Mouse (Mus musculus): ENCODE results near the gene Letmd1. TPM values are rescaled to one million over a fixed set of nuclear protein-coding genes. Genes with fewer than 3 reads are reported as not detected.
"Not testable (repeated sequence)": the region's sequence is repeated elsewhere in the genome, so short reads cannot be mapped to it uniquely, and the experiment has no call there.

Gene Letmd1
- 10 to 100 TPM; 60.7 to 60.8 TPM for total RNA-seq (2021)

- peak; percentile 89 to 93 for DNase-seq (ENCODE audit: low spot score in 2 of 2)
- intact Hi-C loops (cut with DNase I): loop anchor here (5.0 to 10.0 kb wide), 3 partner anchors 214 to 446 kb away; no protein-coding TSS in a partner anchor
These were observed at the start of gene Letmd1 for GRCm38 (mm10) chr15:100468295-100469188. Gene Letmd1, plus strand, starts transcription at chr15:100469023.

GRCm38 (mm10) chr15:100419311-100419710, 49.5 kb upstream of the Letmd1 start:
- intact Hi-C loops (cut with DNase I): no loop called here
- DNase-seq (ENCODE audit: low spot score in 2 of 2): no peak

GRCm38 (mm10) chr15:100419901-100420745, 48.7 kb upstream of the Letmd1 start:
- no peak for DNase-seq (ENCODE audit: low spot score in 2 of 2)
- intact Hi-C loops (cut with DNase I): no loop called here

DNA sequence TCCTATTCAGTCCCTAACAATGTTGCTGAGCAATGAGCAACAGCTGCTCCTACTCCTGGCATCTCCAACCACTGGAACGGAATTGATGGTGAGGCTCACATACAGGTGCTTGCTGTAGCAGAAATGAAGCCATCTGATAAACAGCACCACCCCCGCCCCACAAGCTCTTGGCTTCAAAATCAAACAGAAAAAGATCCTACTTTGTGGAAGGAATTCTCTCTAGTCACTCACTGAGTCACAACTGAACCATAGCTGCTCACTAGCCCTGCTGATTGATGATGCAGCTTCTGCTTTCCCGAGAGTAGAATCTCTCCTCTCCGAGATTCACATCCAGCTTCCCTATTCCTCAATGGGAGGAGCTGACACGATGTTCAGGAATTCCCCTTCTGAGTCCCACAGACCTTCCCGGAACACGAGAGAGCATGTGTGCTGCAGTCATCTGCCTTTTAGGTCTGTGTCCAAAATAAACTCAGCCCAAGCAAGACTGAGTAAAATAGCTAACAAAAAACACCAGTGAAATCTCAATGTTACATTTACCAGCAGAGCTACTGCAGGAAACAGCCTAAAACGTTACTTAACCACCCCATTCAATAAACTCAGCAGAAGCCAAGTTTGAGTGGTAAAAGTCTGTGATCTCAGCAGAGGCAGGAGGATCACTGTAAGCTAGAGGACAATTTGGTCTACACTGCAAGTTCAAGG, 47.6 kb upstream of the Letmd1 start:
- no peak for DNase-seq (ENCODE audit: low spot score in 2 of 2)
- intact Hi-C loops (cut with DNase I): no loop called here

- intact Hi-C loops (cut with DNase I); DNase-seq (ENCODE audit: low spot score in 2 of 2): not testable (repeated sequence)
These were observed 47.0 kb upstream of the Letmd1 start, which contains the start of gene Gm5475 for GRCm38 (mm10) chr15:100421758-100422197. Gene Gm5475, plus strand, starts transcription at chr15:100422147.

GRCm38 (mm10) chr15:100422476-100422875, 46.3 kb upstream of the Letmd1 start:
- DNase-seq (ENCODE audit: low spot score in 2 of 2): no peak
- intact Hi-C loops (cut with DNase I): no loop called here

DNA sequence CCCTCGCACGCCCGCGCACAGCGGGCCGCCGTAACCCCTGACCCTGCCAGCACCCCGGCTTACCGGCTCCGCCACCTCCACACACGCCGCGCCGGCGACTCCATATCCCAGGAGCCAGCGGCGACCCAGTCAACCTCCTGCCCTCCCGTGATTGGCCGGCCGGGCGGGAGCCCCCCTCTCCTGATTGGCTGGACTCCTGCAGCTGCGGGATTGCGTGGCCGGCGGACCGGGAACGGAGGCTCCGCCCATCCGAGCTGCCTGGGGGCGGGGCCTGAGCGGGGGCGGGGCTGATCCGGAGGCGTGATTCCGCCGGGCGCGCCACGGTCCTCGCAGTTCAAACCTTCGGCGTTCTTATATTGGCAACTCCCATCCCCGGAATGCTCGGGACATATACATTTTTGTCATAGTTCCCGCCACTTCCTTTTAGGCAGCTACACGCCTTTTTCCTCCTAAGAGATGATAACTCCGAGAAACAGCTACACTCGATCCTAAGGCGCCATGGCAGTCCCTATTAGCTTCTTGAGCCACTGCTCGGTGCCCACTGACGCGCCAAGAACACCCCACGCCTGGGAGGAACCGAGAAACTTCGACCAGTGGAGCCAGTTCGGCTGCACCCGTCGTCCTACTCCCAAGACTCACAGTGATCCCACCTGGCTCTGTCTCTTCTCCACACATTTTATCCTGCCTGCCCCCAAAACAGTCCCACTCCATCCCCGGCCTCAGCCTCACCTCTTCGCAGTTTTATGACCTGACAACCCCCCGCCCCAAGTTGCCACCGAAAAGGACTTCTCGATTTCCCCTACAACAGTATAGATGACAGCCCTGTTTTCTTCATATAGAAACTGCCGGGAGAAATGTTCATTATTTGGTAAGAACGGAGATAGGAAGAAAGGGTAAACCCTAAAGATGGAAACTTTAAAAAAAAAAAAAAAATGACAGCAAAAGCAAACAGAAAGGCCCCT, 45.6 kb upstream of the Letmd1 start:
- intact Hi-C loops (cut with DNase I): loop anchor here (1.0 kb wide), 1 partner anchor 20 kb away; no protein-coding TSS in a partner anchor
- peak; percentile 96 to 97 for DNase-seq (ENCODE audit: low spot score in 2 of 2)

DNA sequence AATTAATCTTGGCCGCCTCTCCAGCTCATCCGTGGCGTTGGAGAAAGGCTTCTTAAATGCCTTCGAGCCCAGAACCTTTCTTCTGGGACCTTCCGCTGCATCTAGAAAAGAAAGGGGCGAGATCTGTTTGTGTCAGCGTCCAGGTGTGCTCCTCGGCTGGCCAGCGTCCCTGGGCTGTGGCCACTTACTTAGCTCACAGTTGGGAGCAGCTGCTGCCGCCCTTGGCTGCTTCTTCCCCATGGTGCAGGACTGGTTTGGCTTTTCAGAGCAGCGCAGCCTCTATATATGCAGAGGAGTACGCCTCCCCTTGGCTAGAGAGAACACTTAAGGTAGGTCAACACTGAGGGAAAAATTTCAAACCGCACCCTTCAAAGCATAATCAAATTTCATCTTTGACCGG, 44.9 kb upstream of the Letmd1 start:
- intact Hi-C loops (cut with DNase I): loop anchor here (1.0 kb wide), 1 partner anchor 19 kb away; no protein-coding TSS in a partner anchor
- DNase-seq (ENCODE audit: low spot score in 2 of 2): no peak

DNA sequence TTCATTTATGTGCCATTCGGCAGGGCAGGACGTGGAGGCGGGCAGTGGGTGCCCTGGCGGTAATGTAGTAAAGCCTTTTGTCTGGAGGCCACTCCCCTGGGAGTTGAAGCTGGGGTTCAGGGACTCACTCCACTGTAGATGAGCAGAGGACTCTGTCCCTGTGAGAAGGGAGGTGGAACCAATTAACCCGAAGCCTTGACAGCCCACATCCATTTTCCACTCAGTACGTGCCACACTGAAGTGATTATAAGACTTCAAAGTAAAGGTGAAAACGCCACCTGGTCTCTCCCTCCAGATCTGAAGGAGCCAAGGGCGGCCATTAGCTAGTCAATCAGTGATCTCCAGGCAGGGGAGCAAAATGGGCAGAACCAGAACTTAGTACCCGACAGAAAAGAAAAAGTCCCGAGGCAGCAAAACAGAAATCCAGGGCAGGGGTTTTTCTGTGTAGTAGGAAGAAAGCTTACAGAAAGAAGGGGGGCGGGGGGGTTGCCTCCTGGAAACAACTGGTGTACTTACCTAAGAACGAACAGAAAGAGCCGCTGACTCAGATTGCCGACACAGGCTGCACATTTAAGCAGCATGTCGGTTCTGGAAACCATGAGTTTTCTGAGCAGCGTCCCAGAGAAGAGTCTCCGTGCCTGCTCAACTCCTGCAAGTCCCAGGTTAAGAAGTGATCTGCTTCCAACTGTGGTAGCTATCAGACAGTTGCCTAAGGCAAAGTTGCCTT, 44.3 kb upstream of the Letmd1 start, which contains the start of gene Slc11a2:
Gene Slc11a2, minus strand, starts transcription at position 677 of the 727 bp plus-strand sequence.
- DNase-seq (ENCODE audit: low spot score in 2 of 2): no peak

DNA sequence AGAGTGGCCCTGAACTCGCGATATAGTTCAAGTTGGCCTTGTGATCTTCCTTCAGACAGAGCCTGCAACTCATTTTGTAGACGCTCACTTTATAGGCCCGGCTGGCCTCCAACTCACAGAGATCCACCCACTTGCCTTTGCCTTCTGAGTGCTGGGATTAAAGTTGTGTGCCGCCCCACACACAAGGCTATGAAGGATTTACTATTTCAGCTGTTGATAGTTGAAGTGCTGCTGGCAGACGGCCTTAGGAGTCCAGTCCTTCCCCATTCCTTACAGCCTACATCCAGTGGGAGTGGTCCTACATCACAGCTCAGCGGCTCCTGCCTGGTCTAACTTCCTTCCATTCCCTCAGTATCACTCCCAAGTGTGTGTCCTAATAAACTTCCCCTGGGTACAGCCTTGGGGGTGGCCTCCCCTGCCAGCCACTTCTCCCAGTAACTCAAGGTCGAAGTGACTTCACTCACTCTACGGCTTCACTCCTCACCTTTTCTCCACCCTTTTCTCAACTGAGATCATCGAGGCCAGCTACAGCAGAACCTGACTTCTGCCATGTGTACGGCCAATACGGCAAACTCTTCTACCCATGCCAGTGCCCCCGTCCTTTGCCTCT, 40.4 kb upstream of the Letmd1 start:
- no peak for DNase-seq (ENCODE audit: low spot score in 2 of 2)
- intact Hi-C loops (cut with DNase I): no loop called here

More for the DNA sequence above, 44.3 kb upstream of the Letmd1 start, which contains the start of gene Slc11a2:
- intact Hi-C loops (cut with DNase I): no loop called here

DNA sequence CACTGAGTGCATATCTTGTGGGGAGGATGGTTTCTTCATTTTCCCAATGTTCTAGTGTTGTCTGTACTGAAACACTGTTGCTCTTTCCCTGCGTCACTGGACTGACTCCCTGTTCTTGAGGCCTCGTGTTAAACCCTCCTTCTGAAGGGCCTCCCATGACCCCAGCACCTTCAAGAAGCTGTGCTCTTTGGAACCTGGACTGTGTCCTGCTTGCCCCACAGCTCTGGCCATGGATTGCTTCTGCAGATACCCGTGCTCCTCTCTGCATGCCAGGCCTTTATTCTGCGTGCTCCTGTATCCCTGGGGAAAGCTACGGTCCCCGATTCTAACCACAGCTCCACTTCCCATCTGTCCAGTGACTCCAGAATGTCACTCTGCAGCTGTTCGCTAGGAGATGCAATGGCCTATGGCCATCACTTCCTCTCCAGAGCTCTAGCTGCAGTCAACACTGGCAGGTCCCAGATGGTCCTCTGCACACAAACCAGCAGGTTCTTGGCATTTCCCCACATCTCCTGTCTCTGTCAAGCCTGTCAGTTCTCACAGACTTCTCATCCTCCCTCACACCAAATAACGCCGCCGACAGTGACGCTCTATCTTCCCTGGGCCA, 38.8 kb upstream of the Letmd1 start:
- intact Hi-C loops (cut with DNase I): no loop called here
- no peak for DNase-seq (ENCODE audit: low spot score in 2 of 2)

GRCm38 (mm10) chr15:100433234-100433633, 35.6 kb upstream of the Letmd1 start:
- intact Hi-C loops (cut with DNase I): no loop called here
- DNase-seq (ENCODE audit: low spot score in 2 of 2): no peak

DNA sequence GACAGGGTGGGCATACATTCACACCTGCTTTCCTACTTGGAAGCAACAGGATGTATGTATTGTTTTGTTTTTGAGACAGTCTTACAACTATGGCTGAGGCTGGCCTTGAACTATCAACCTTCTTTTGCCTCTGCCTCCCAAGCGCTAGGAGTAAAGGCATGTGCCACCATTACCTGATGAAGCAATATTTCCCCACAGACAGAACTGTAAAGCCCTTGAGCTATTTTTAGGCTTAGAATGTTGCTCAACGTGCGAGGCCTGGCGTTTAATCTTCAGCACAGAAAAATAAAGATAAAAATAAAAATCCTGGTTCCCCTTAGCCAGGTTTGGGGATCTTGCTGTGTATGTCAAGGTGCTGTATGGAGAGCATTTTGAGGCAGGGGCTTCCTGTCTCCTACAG, 32.7 kb upstream of the Letmd1 start:
- no peak for DNase-seq (ENCODE audit: low spot score in 2 of 2)
- intact Hi-C loops (cut with DNase I): no loop called here

DNA sequence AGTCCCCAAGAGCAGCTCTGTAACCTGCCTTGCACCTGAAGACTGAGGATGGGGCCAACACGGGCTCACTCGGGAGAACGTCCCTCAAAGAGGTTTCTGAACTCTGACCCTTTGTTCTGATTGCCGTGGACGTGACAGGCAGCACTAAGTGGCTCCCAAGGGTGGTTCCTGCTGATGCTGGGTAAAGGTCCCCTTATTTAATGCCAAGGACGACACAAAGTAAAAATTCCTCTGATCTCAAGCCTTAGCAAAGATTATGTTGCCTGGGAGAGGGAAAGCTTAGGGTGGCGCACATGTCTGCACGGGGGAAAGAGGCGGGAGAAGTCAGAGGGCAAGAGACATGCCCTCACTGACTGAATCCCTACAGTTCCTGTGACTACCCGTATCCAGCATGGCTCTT, 32.3 kb upstream of the Letmd1 start:
- intact Hi-C loops (cut with DNase I): no loop called here
- no peak for DNase-seq (ENCODE audit: low spot score in 2 of 2)

DNA sequence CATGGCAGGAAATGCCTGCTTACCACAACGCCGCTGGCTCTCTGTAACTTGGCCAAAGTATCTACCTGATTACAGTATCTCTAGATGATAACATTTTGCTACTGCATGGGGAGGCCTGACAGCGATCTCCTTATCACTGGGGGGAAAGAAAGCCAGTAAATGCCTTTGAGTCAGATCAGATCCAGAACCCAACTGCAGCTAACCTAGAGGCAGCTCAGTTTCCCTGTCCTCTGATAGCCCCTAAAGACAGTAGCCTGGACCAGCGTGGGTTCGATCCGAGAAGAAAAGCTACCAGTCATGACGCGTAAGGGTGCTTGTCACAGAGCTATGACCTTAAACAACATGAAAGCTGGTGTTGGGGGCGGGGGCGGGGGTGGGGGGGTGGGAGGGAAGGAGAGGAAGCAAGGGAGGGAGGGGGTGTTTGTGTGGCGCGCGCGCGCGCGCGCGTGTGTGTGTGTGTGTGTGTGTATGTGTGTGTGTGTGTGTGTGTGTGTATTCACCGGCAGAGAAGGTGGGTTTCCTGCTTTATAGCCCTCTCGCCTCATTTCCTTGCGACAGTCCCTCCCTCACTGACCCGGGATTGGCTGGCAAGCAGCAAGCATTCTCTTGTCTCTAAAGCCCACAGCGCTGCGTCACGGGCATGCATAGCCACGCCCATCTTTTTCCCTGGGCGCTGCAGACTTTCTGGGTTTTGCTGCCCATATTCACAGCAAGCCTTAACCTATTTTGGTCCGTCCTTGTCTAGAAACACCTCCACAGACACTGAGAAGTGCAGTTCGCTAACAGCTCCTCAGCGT, 25.5 kb upstream of the Letmd1 start:
- intact Hi-C loops (cut with DNase I): loop anchor here (1.0 kb wide), 1 partner anchor 20 kb away; no protein-coding TSS in a partner anchor
- peak; percentile 80 to 81 for DNase-seq (ENCODE audit: low spot score in 2 of 2)

GRCm38 (mm10) chr15:100446887-100447286, 21.9 kb upstream of the Letmd1 start:
- DNase-seq (ENCODE audit: low spot score in 2 of 2): no peak
- intact Hi-C loops (cut with DNase I): no loop called here

All from left cerebral cortex, postnatal 36 days (tissue).